Mouse (Mus musculus) liver, embryonic 14.5 days (tissue): Measurements from ENCODE around the gene Dazap1.

Experiments
- CTCF ChIP-seq: IDR thresholded peaks from 2 replicates; pipeline ENCODE4 v1.5.1; 2016; ENCODE audit warnings: antibody characterized with exemption, low read depth, control low read depth
- EP300 ChIP-seq: IDR thresholded peaks from 2 replicates; pipeline ENCODE4 v1.6.1; 2016; ENCODE audit warnings: antibody characterized with exemption, low read depth

DNA sequence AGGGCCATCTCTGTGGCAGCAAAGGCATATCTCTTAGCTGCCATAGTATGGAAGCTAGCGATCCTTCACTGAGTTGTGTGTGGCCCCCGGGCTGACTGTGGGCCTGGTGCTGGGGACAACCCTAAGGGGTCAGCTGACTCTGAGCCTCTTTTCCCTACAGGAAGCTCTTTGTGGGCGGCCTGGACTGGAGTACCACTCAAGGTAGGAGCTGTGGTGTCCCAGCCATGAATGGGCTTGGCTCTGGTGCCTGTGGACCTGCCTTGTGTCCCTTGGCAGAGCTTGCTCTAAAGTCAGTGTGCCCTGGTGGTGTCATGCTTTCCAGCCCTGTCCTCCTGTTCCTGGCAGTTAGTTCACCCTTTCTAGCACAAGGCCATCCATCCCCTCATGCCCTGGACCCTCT, 12.6 kb downstream of the Dazap1 start:
- TF ChIP-seq CTCF = no peak
- TF ChIP-seq EP300 = no peak
